Mouse (Mus musculus) hematopoietic stem cell, adult 5-6 weeks (primary cell): ENCODE data around the gene Foxi2. TPM values are rescaled to one million over a fixed set of nuclear protein-coding genes. Genes with fewer than 3 reads are reported as not detected.

ENCODE experiments used
- ATAC-seq, 2 experiments: fragments of 125-278 bp in 1 of 2; replicated peaks in 1 of 2; 2 replicates each; pipeline ENCODE4 v1.8.0; 2016 to 2017; ENCODE audit warnings: inconsistent platforms in 2 of 2, mild to moderate bottlenecking in 2 of 2, moderate number of reproducible peaks in 2 of 2, low read depth in 1 of 2, moderate TSS enrichment in 1 of 2; ENCODE audit not compliant: low FRiP score in 2 of 2, poor library complexity in 2 of 2, severe bottlenecking in 2 of 2, insufficient read depth in 1 of 2, low TSS enrichment in 1 of 2
- total RNA-seq: library from RNA; stranded (forward); fragments of 172-1452, 232-1000 nt; gene quantifications from 2 replicates; pipeline ENCODE4 v1.2.3, GENCODE M21; 2017

The Foxi2 gene
- total RNA-seq = not detected in 2 replicates

DNA sequence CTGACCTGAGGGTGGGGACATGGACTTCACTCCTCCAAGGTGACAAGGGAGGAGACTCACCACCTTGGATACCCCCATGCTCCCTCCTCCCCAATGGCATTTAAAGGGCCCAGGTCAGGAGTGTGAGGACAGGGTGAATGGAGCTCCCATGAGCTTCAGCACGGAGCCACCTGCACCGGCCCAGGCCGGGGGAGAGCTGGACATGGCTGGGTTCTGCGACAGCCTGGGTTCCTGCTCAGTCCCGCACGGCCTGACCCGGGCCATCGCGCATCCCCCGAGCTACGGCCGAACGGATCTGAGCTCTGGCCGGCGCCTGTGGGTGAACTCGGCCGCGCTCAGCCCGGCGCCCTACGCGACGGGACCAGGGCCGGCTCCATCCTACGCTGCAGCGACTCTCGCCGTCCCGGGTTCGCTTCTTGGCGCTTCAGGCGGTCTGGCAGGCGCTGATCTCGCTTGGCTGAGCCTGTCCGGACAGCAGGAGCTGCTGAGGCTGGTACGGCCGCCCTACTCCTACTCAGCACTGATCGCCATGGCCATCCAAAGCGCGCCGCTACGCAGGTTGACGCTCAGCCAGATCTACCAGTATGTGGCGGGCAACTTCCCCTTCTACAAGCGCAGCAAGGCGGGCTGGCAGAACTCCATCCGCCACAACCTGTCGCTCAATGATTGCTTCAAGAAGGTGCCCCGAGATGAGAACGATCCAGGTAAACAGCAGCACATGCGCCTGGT is at the start of gene Foxi2:
Gene Foxi2 (plus strand): TSS at position 72 of the 729 bp plus-strand sequence.
- ATAC-seq = peak; percentile 77 to 89

DNA sequence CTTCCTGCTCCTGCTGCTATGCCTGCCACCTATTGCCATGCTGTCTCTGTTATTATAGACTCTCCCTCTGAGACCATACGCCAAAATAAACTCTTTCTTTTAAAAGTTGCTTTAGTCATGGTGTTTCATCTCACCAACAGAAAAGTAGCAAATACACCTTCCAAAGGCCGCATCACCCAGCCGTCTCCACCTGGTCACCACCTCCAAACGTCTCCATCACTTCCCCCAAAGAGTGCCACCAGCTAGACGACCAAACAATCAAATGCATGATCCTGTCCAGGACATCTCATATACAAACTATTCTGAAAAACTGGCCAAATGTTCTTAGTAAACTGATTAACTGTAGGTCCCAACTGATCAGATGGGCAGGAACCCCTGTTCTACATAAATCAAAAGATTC is 45.5 kb upstream of the Foxi2 start:
- no peak for ATAC-seq

- ATAC-seq = no peak
Observed at GRCm38 (mm10) chr7:135376048-135376447, 34.1 kb upstream of the Foxi2 start.

GRCm38 (mm10) chr7:135376932-135377331 is 33.2 kb upstream of the Foxi2 start:
- no peak for ATAC-seq

- no peak for ATAC-seq
Observed at GRCm38 (mm10) chr7:135378331-135378730, 31.8 kb upstream of the Foxi2 start.

- no peak for ATAC-seq
Observed at GRCm38 (mm10) chr7:135389039-135389438, 21.1 kb upstream of the Foxi2 start.

DNA sequence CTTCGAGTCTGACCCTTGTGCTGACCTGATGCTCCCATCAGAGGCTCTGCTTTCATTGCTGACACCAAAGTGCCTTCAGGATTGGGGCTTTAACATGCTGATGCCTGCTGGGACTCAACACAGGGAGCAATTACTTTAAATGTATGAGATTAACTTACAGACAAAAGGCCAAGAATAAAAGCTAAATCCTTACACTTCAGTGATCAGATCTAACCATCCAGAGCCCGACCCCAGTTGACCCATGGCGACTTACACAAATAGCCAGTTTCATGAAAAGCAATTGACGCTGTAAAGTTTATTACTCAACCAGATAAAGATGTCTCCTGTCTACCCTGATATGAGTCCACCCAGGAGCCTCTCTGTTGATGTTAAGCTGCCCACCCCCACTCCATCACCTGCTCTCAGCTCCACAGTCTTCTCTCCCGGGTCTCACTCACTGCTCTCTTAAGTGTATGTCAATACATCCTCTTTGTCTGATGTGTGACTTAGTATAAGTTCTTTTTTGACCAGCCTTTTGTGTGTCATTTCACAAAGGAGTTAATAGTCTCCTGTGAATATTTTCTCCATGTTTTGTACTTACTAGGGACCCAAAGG is 17.1 kb upstream of the Foxi2 start:
- no peak for ATAC-seq

GRCm38 (mm10) chr7:135394436-135394835 is 15.7 kb upstream of the Foxi2 start:
- no peak for ATAC-seq

GRCm38 (mm10) chr7:135395242-135395641 is 14.9 kb upstream of the Foxi2 start:
- ATAC-seq = no peak

DNA sequence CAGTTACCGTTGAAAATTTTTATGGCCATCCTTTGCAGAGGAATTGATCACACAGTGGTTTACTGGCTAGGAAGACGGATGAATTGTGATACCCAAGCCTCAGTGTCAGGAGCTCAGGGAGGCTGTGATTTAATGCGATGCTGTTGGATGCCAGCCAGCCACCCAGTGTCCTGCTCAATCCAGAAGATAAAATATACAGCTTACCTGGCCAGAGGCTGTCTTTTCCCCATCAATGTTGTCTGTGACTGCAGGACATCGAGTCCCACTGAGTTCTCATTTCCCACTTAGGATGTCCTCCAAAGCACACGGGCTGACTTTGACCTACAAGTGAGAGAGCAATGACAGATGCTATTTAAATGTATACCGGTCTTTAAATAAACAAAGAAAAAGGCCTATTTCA is 13.0 kb upstream of the Foxi2 start:
- ATAC-seq = no peak

GRCm38 (mm10) chr7:135397874-135398273 is 12.2 kb upstream of the Foxi2 start:
- no peak for ATAC-seq

GRCm38 (mm10) chr7:135403416-135403815 is 6.7 kb upstream of the Foxi2 start:
- peak in 1 of 2 experiments; percentile 65; a peak in 2 of 4 replicates for ATAC-seq

GRCm38 (mm10) chr7:135406761-135407160 is 3.3 kb upstream of the Foxi2 start:
- no peak for ATAC-seq

GRCm38 (mm10) chr7:135408501-135408900 is 1.6 kb upstream of the Foxi2 start:
- no peak for ATAC-seq

DNA sequence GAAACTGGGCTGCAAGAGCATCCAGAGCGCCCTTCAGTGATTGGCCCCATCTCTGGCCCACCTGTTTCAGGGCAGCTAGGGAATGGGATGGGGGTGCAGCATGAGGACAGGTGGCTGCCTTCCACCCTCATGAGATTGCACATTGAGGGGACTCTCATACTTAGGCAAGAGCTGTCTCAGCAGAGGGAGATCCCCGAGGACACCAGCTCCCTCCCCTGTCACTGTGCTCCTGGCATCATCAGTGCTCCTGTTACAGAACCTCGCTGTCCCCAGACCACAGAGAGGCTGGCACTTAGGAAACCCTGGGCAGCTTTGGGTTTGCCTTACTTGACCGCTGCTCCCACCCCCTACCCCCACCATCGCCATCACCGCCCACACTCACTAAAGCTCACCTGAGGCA is 2.2 kb downstream of the Foxi2 start:
- ATAC-seq = no peak

DNA sequence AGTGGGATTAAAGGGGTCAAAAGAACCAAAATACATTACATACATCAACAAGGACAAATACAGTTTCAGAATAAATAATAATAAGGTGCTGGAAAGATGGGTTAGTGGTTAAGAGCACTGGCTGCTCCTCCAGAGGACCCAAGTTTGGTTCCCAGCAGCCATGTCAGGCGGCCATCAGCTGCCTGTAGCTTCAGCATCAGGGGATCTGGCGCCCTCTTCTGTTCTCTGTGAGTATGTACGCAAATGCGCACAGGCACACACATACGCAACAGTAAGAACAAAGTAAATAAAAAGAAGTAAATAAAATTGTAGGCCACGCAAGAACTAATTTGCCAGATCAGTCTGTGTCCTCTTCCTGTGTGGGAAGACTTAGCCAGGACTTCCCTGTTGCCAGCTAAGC is 18.7 kb downstream of the Foxi2 start:
- no peak for ATAC-seq

GRCm38 (mm10) chr7:135430903-135431302 is 20.8 kb downstream of the Foxi2 start:
- ATAC-seq = no peak

GRCm38 (mm10) chr7:135443903-135444302 is 33.8 kb downstream of the Foxi2 start:
- no peak for ATAC-seq

- ATAC-seq = no peak
Observed at GRCm38 (mm10) chr7:135451340-135451739, 41.2 kb downstream of the Foxi2 start.
